Mouse (Mus musculus): ENCODE measurements at regions not wholly inside any gene's neighbourhood (a gene's known extent, or its start where the extent isn't known, plus 50 kb on each side); places are given as distances from the start of the nearest gene placed in this dataset.

GRCm38 (mm10) chr7:115335051-115335450, 591.6 kb downstream of the Insc start:
- no peak for TF ChIP-seq E2F4 (IDR thresholded peaks at IDR 0.05; ENCODE audit: insufficient replicate concordance, low read depth, low read length)
- no peak for TF ChIP-seq MYC (IDR thresholded peaks at IDR 0.05; ENCODE audit: low read depth, low read length)
- TF ChIP-seq POLR2AphosphoS2 (IDR thresholded peaks at IDR 0.05; ENCODE audit: low read depth, low read length), result no peak
- no peak for TF ChIP-seq BHLHE40 (IDR thresholded peaks at IDR 0.05; ENCODE audit: low read depth, low read length)
- no peak for TF ChIP-seq POLR2A (IDR thresholded peaks at IDR 0.05; ENCODE audit: low read depth, low read length)
- no peak for TF ChIP-seq MAX (IDR thresholded peaks at IDR 0.05; ENCODE audit: low read length)

All from CH12.LX (cell line).